Mouse (Mus musculus): ENCODE data around the gene Tex45. TPM values are rescaled to one million over a fixed set of nuclear protein-coding genes. Genes with fewer than 3 reads are reported as not detected.

Gene Tex45
- 0.10 and 0.11 TPM in 2 replicates for polyA plus RNA-seq (2012; rRNA removed; ENCODE audit: low replicate concordance)

GRCm38 (mm10) chr8:3470562-3470961 is at the start of gene Tex45:
Tex45 (plus strand) TSS chr8:3470862.

DNA sequence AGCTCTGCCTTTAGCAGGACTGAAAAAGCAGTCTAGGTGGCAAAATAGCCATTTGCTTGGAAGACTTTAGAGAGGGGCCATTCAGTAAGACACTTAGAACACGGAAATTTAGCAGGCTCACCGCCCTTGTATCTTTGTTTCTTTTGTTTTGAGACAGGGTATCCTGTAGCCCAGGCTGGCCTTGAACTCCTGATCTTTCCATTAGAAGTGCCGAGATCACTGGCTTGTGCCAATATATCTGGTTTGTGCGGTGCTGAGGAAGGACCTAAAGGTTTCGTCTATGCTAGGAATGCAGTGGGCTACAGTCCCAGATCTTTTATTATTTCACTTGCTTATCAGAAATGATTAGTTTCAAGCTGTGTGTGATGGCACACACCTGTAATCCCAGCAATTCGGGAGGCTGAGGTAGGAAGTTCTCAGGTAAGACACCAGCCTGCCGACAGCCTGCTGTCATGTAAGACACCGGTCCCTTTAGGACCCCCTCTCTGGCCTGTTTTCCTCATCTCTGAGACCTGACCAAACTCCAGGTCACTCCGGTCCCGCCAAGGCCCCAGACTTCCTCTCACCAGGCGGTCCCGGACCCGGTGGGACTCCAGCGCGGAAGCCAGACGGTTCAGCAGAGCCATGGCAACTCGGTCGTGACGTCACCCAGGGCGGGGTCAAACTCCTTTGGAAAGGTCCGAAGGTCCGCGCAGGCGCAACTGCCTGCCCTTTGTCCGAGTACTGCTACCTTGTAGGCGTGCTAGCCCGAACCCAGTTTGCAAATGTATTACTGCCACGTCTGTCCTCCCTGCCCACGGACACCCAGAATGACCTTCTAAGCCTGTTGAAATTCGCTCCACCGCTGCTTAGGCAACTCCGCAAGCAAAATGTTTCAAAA is 3.4 kb upstream of the Tex45 start, which contains the start of gene Pex11g:
Gene Pex11g, minus strand, starts transcription at position 675 of the 880 bp plus-strand sequence.

DNA sequence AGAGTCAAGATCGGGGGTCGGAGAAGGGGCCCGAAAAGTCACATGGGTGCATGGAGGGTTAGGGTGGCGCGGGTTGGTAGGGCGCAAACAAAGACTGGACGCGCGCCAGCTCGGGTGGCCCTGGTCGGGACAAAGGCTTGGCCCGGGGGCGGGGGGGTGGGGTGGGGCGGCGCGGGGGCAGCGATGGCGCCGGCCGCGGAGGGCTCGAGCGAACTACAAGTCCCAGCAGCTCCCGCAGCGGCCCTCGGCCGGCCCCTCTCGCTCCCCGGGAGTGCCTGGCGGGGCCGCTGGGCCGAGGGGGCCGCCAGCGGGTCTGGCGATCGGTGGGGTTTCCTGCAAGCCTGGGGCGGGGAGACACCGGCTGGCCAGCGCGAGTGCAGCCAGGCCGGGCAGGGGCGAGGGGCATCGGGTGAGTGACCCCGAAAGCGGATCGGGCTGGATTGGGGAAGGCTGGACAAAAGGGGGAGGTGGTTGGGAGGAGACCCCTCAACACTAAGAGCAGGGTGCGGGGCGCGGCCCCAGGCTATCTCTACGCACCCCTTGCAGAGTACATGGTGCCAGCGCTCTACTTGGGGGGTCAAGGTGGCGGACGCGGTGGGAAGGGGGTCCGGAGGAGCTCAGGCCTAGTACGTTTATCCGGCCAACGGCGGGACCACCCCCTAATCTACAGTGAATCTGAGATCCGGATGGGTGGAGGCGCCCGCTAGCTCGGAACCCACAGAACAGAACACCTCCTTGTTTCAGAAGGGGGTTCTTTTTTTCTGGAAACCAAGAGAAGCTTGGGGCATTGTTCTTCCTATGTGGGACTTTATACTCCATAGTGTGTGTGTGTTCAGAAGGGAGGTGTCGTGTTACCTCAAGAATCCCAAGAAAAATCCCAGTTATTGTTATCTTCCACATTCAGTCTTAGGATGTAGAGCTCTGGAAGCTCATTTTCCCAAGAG is 22.5 kb downstream of the Tex45 start, which contains the start of gene Zfp358:
Gene Zfp358, plus strand, starts transcription at position 238 of the 944 bp plus-strand sequence.

GRCm38 (mm10) chr8:3500235-3501090 is 29.8 kb downstream of the Tex45 start, which contains the start of gene Mcoln1:
Mcoln1 (plus strand) TSS chr8:3500457.

GRCm38 (mm10) chr8:3515260-3515671 is 44.6 kb downstream of the Tex45 start, which contains the start of gene Pnpla6:
Pnpla6 (plus strand) TSS chr8:3515384.

Other genes with a start within 250 kb of the Tex45 start
- 28.9 and 38.8 TPM in 2 replicates for gene Insr, start 191.2 kb upstream of the Tex45 start, polyA plus RNA-seq (2012; rRNA removed; ENCODE audit: low replicate concordance)
- 9.5 and 14.0 TPM in 2 replicates for gene A430078G23Rik, start 117.4 kb upstream of the Tex45 start, polyA plus RNA-seq (2012; rRNA removed; ENCODE audit: low replicate concordance)
- 46.1 and 114 TPM in 2 replicates for gene Arhgef18, start 77.9 kb upstream of the Tex45 start, polyA plus RNA-seq (2012; rRNA removed; ENCODE audit: low replicate concordance)
- gene Pex11g, start 3.2 kb upstream of the Tex45 start, polyA plus RNA-seq (2012; rRNA removed; ENCODE audit: low replicate concordance), result 8.4 and 11.1 TPM in 2 replicates
- gene Zfp358, start 22.3 kb downstream of the Tex45 start, polyA plus RNA-seq (2012; rRNA removed; ENCODE audit: low replicate concordance), result 76.9 and 90.5 TPM in 2 replicates
- 274 and 624 TPM in 2 replicates for gene Mcoln1, start 29.6 kb downstream of the Tex45 start, polyA plus RNA-seq (2012; rRNA removed; ENCODE audit: low replicate concordance)
- gene Pnpla6, start 44.5 kb downstream of the Tex45 start, polyA plus RNA-seq (2012; rRNA removed; ENCODE audit: low replicate concordance), result 59.0 and 66.0 TPM in 2 replicates
- not detected in 2 replicates for gene C330021F23Rik, start 97.1 kb downstream of the Tex45 start, polyA plus RNA-seq (2012; rRNA removed; ENCODE audit: low replicate concordance)
- 11.5 and 13.9 TPM in 2 replicates for gene Camsap3, start 116.4 kb downstream of the Tex45 start, polyA plus RNA-seq (2012; rRNA removed; ENCODE audit: low replicate concordance)
- gene Xab2, start 150.5 kb downstream of the Tex45 start, polyA plus RNA-seq (2012; rRNA removed; ENCODE audit: low replicate concordance), result 57.5 and 58.7 TPM in 2 replicates
- gene Pet100, start 150.7 kb downstream of the Tex45 start, polyA plus RNA-seq (2012; rRNA removed; ENCODE audit: low replicate concordance), result 2.9 and 7.1 TPM in 2 replicates
- not detected in 2 replicates for gene Pcp2, start 154.7 kb downstream of the Tex45 start, polyA plus RNA-seq (2012; rRNA removed; ENCODE audit: low replicate concordance)
- gene Stxbp2, start 160.1 kb downstream of the Tex45 start, polyA plus RNA-seq (2012; rRNA removed; ENCODE audit: low replicate concordance), result 123 and 137 TPM in 2 replicates
- 504 and 837 TPM in 2 replicates for gene Retn, start 184.9 kb downstream of the Tex45 start, polyA plus RNA-seq (2012; rRNA removed; ENCODE audit: low replicate concordance)
- 1.4 and 2.4 TPM in 2 replicates for gene Mcemp1, start 194.9 kb downstream of the Tex45 start, polyA plus RNA-seq (2012; rRNA removed; ENCODE audit: low replicate concordance)
- gene Fcor, start 201.5 kb downstream of the Tex45 start, polyA plus RNA-seq (2012; rRNA removed; ENCODE audit: low replicate concordance), result 92.6 and 226 TPM in 2 replicates
- 31.3 and 44.5 TPM in 2 replicates for gene Trappc5, start 205.4 kb downstream of the Tex45 start, polyA plus RNA-seq (2012; rRNA removed; ENCODE audit: low replicate concordance)
- 34.8 and 48.3 TPM in 2 replicates for gene Fcer2a, start 223.3 kb downstream of the Tex45 start, polyA plus RNA-seq (2012; rRNA removed; ENCODE audit: low replicate concordance)
- 1.1 and 1.9 TPM in 2 replicates for gene Clec4g, start 249.8 kb downstream of the Tex45 start, polyA plus RNA-seq (2012; rRNA removed; ENCODE audit: low replicate concordance)

All from mammary gland, adult 2 months (tissue).